Mouse (Mus musculus): Measurements from ENCODE around the gene Rtn1. TPM values are rescaled to one million over a fixed set of nuclear protein-coding genes. Genes with fewer than 3 reads are reported as not detected.

Rtn1 gene
- polyA plus RNA-seq, 1 experiment from 2014 or later = 1.7 TPM

GRCm38 (mm10) chr12:72223557-72224102 lies 185.2 kb downstream of the Rtn1 start:
- no peak overlapping the region for H3K4me3 ChIP-seq (ENCODE audit: low read depth, low read length)
- H3K4me2 ChIP-seq (ENCODE audit: low read depth, low read length) = no peak overlapping the region
- no peaks in the 10 kb centered on the region for H3K4me1 ChIP-seq (ENCODE audit: control insufficient read depth, low read depth, low read length)
- H3K9ac ChIP-seq (ENCODE audit: low read depth, low read length) = no peak overlapping the region
- H3K36me3 ChIP-seq (ENCODE audit: control insufficient read depth, insufficient read depth) = no peaks in the 10 kb centered on the region
- no peak for ATAC-seq (ENCODE audit: low read depth)
- H3K27ac ChIP-seq (ENCODE audit: low read length) = no peak overlapping the region
- no peaks in the 10 kb centered on the region; the same call in 1 of the 2 replicates for H3K9me3 ChIP-seq (replicated peaks; ENCODE audit: control insufficient read depth, low read length)
- no peaks in the 10 kb centered on the region for H3K27me3 ChIP-seq (ENCODE audit: control insufficient read depth, insufficient read depth, low read depth, low read length)
- 75% methylated on average over 16 of the region's 16 CpGs for WGBS (ENCODE audit: insufficient replicate concordance)

GRCm38 (mm10) chr12:72213554-72213953 lies 195.3 kb downstream of the Rtn1 start:
- Histone ChIP-seq H3K27ac (ENCODE audit: low read length) (no peak overlapping the region), H3K4me2 (ENCODE audit: low read depth, low read length) (no peak overlapping the region), H3K9me3 (replicated peaks; ENCODE audit: control insufficient read depth, low read length) (no peaks in the 10 kb centered on the region), H3K27me3 (ENCODE audit: control insufficient read depth, insufficient read depth, low read depth, low read length) (no peaks in the 10 kb centered on the region), H3K36me3 (ENCODE audit: control insufficient read depth, insufficient read depth) (no peaks in the 10 kb centered on the region), H3K4me3 (ENCODE audit: low read depth, low read length) (no peak overlapping the region), H3K4me1 (ENCODE audit: control insufficient read depth, low read depth, low read length) (no peaks in the 10 kb centered on the region), H3K9ac (ENCODE audit: low read depth, low read length) (no peak overlapping the region)
- WGBS (ENCODE audit: insufficient replicate concordance) = 19% methylated on average over 5 of the region's 5 CpGs
- ATAC-seq (ENCODE audit: low read depth) = no peak

- Histone ChIP-seq H3K4me3 (ENCODE audit: low read depth, low read length) (no peak overlapping the region), H3K4me2 (ENCODE audit: low read depth, low read length) (no peak overlapping the region), H3K27ac (ENCODE audit: low read length) (no peak overlapping the region), H3K9ac (ENCODE audit: low read depth, low read length) (no peak overlapping the region), H3K27me3 (ENCODE audit: control insufficient read depth, insufficient read depth, low read depth, low read length) (no peaks in the 10 kb centered on the region), H3K9me3 (replicated peaks; ENCODE audit: control insufficient read depth, low read length) (no peaks in the 10 kb centered on the region), H3K36me3 (ENCODE audit: control insufficient read depth, insufficient read depth) (no peaks in the 10 kb centered on the region), H3K4me1 (ENCODE audit: control insufficient read depth, low read depth, low read length) (no peaks in the 10 kb centered on the region)
- no peak for ATAC-seq (ENCODE audit: low read depth)
- WGBS (ENCODE audit: insufficient replicate concordance) = 68% methylated on average over 3 of the region's 3 CpGs
Observed at GRCm38 (mm10) chr12:72200828-72201227, 208.0 kb downstream of the Rtn1 start.

GRCm38 (mm10) chr12:72197925-72198486 lies 210.8 kb downstream of the Rtn1 start:
- H3K27me3 ChIP-seq (ENCODE audit: control insufficient read depth, insufficient read depth, low read depth, low read length) = no peaks in the 10 kb centered on the region
- ATAC-seq (ENCODE audit: low read depth) = no peak
- H3K4me2 ChIP-seq (ENCODE audit: low read depth, low read length) = no peak overlapping the region
- no peaks in the 10 kb centered on the region for H3K9me3 ChIP-seq (replicated peaks; ENCODE audit: control insufficient read depth, low read length)
- no peaks in the 10 kb centered on the region for H3K4me1 ChIP-seq (ENCODE audit: control insufficient read depth, low read depth, low read length)
- H3K27ac ChIP-seq (ENCODE audit: low read length) = no peak overlapping the region
- no peaks in the 10 kb centered on the region for H3K36me3 ChIP-seq (ENCODE audit: control insufficient read depth, insufficient read depth)
- no peak overlapping the region for H3K4me3 ChIP-seq (ENCODE audit: low read depth, low read length)
- H3K9ac ChIP-seq (ENCODE audit: low read depth, low read length) = no peak overlapping the region
- WGBS (ENCODE audit: insufficient replicate concordance) = 54% methylated on average over 18 of the region's 18 CpGs

- no peak for ATAC-seq (ENCODE audit: low read depth)
- 61% methylated on average over 7 of the region's 7 CpGs for WGBS (ENCODE audit: insufficient replicate concordance)
- Histone ChIP-seq H3K9me3 (replicated peaks; ENCODE audit: control insufficient read depth, low read length) (no peaks in the 10 kb centered on the region), H3K36me3 (ENCODE audit: control insufficient read depth, insufficient read depth) (no peaks in the 10 kb centered on the region), H3K4me2 (ENCODE audit: low read depth, low read length) (no peak overlapping the region), H3K9ac (ENCODE audit: low read depth, low read length) (no peak overlapping the region), H3K4me1 (ENCODE audit: control insufficient read depth, low read depth, low read length) (no peaks in the 10 kb centered on the region), H3K27ac (ENCODE audit: low read length) (no peak overlapping the region), H3K27me3 (ENCODE audit: control insufficient read depth, insufficient read depth, low read depth, low read length) (no peaks in the 10 kb centered on the region), H3K4me3 (ENCODE audit: low read depth, low read length) (no peak overlapping the region)
Observed at GRCm38 (mm10) chr12:72197434-72197833, 211.4 kb downstream of the Rtn1 start.

GRCm38 (mm10) chr12:72184929-72185328 lies 223.9 kb downstream of the Rtn1 start, which contains the start of gene Ccdc175:
Ccdc175 (minus strand) TSS chr12:72185029.
- H3K27me3 ChIP-seq (ENCODE audit: control insufficient read depth, insufficient read depth, low read depth, low read length) = no peaks in the 10 kb centered on the region
- WGBS (ENCODE audit: insufficient replicate concordance) = 60% methylated on average over 12 of the region's 12 CpGs
- H3K4me2 ChIP-seq (ENCODE audit: low read depth, low read length) = no peak within 1 kb of the TSS
- no peak within 1 kb of the TSS for H3K4me3 ChIP-seq (ENCODE audit: low read depth, low read length)
- no peaks in the 10 kb centered on the region for H3K9me3 ChIP-seq (replicated peaks; ENCODE audit: control insufficient read depth, low read length)
- no peaks in the 10 kb centered on the region for H3K4me1 ChIP-seq (ENCODE audit: control insufficient read depth, low read depth, low read length)
- H3K9ac ChIP-seq (ENCODE audit: low read depth, low read length) = no peak within 1 kb of the TSS
- ATAC-seq (ENCODE audit: low read depth) = no peak
- no peak within 1 kb of the TSS for H3K27ac ChIP-seq (ENCODE audit: low read length)
- H3K36me3 ChIP-seq (ENCODE audit: control insufficient read depth, insufficient read depth) = no peaks in the 10 kb centered on the region

- H3K9me3 ChIP-seq (replicated peaks; ENCODE audit: control insufficient read depth, low read length) = no peaks in the 10 kb centered on the region
- H3K4me1 ChIP-seq (ENCODE audit: control insufficient read depth, low read depth, low read length) = no peaks in the 10 kb centered on the region
- no peak overlapping the region for H3K4me3 ChIP-seq (ENCODE audit: low read depth, low read length)
- H3K27ac ChIP-seq (ENCODE audit: low read length) = no peak overlapping the region
- no peaks in the 10 kb centered on the region for H3K36me3 ChIP-seq (ENCODE audit: control insufficient read depth, insufficient read depth)
- no peaks in the 10 kb centered on the region for H3K27me3 ChIP-seq (ENCODE audit: control insufficient read depth, insufficient read depth, low read depth, low read length)
- 55% methylated on average over 4 of the region's 4 CpGs for whole genome bisulfite sequencing (ENCODE audit: insufficient replicate concordance)
- no peak for ATAC-seq (ENCODE audit: low read depth)
- H3K9ac ChIP-seq (ENCODE audit: low read depth, low read length) = no peak overlapping the region
- no peak overlapping the region for H3K4me2 ChIP-seq (ENCODE audit: low read depth, low read length)
Observed at GRCm38 (mm10) chr12:72179561-72179960, 229.3 kb downstream of the Rtn1 start.

- Histone ChIP-seq H3K27ac (ENCODE audit: low read length) (no peak overlapping the region), H3K27me3 (ENCODE audit: control insufficient read depth, insufficient read depth, low read depth, low read length) (no peaks in the 10 kb centered on the region), H3K4me2 (ENCODE audit: low read depth, low read length) (no peak overlapping the region), H3K9me3 (replicated peaks; ENCODE audit: control insufficient read depth, low read length) (no peaks in the 10 kb centered on the region), H3K4me1 (ENCODE audit: control insufficient read depth, low read depth, low read length) (no peaks in the 10 kb centered on the region), H3K36me3 (ENCODE audit: control insufficient read depth, insufficient read depth) (no peaks in the 10 kb centered on the region), H3K9ac (ENCODE audit: low read depth, low read length) (no peak overlapping the region), H3K4me3 (ENCODE audit: low read depth, low read length) (no peak overlapping the region)
- 69% methylated on average over 3 of the region's 3 CpGs for WGBS (ENCODE audit: insufficient replicate concordance)
- no peak for ATAC-seq (ENCODE audit: low read depth)
Observed at GRCm38 (mm10) chr12:72178322-72178721, 230.5 kb downstream of the Rtn1 start.

Data from liver, embryonic 16.5 days (tissue).